28 mouse cellular contexts compared by ENCODE assay signal in genomic region chr1:97926789-97927188, GRCm38 (mm10).
DNase-seq lines count a peak whose midpoint lies in the region; ATAC-seq and TF ChIP-seq lines count a peak whose summit lies in the region.
"Had no signal": no experiment of that assay in that cellular context is flagged by ENCODE, and none has a peak within 500 bp of the region (broad histone marks: within the 10 kb centered on the region; RNA-seq: fewer than 3 reads in every experiment).

No protein-coding gene starts in this region.

- H3K4me2 ChIP-seq in forebrain, embryonic 15.5 days (replicated peaks), result no peak overlapping the region
- no peak overlapping the region for H3K4me2 ChIP-seq in midbrain, embryonic 11.5 days
- H3K4me2 ChIP-seq: embryonic facial prominence, embryonic 13.5 days; heart, embryonic 12.5 days; midbrain, embryonic 15.5 days; neural tube, embryonic 15.5 days had no signal

- no peak overlapping the region for H3K4me3 ChIP-seq in kidney, adult 2 months (ENCODE audit: insufficient read depth, low read depth, low read length)
- H3K4me3 ChIP-seq in forebrain, embryonic 15.5 days, result no peak overlapping the region
- no peak overlapping the region for H3K4me3 ChIP-seq in midbrain, embryonic 11.5 days (ENCODE audit: low read depth, low read length)
- H3K4me3 ChIP-seq: embryonic facial prominence, embryonic 13.5 days; heart, adult 2 months; heart, embryonic 12.5 days; midbrain, embryonic 15.5 days; neural tube, embryonic 15.5 days had no signal

- TF ChIP-seq CTCF in kidney, adult 2 months (conservative IDR thresholded peaks at IDR 0.05; ENCODE audit: insufficient read depth, insufficient read length, low read depth, low read length), result no peak

- no peak for ATAC-seq in forebrain, embryonic 15.5 days (replicated peaks)
- no peak for ATAC-seq in midbrain, embryonic 11.5 days (ENCODE audit: low FRiP score)
- ATAC-seq: activated CD4-positive, CD25-positive, alpha-beta regulatory T cell, adult 4 months; forebrain, postnatal 0 days; hindbrain, embryonic 16.5 days; midbrain, embryonic 15.5 days had no signal

- H3K27ac ChIP-seq in kidney, adult 2 months (ENCODE audit: insufficient read depth, low read depth, low read length), result peak overlapping the region; percentile 94
- no peak overlapping the region for H3K27ac ChIP-seq in forebrain, embryonic 15.5 days (replicated peaks)
- no peak overlapping the region for H3K27ac ChIP-seq in midbrain, embryonic 11.5 days (ENCODE audit: low read depth, low read length)
- H3K27ac ChIP-seq: embryonic facial prominence, embryonic 13.5 days; heart, adult 2 months; liver, embryonic 14.5 days; macrophage; midbrain, embryonic 15.5 days; neural tube, embryonic 15.5 days had no signal

- DNase-seq in kidney, adult 2 months, result peak; percentile 87
- DNase-seq in kidney, postnatal 4 days, result no peak
- DNase-seq in kidney, adult 8-10 months, result peak; percentile 65 to 76
- DNase-seq in kidney, postnatal 14 days, result peak; percentile 55
- no peak for DNase-seq in thymus, postnatal 25 days
- no peak for DNase-seq in midbrain, embryonic 11.5 days (ENCODE audit: low spot score, missing footprints)
- DNase-seq: adrenal gland, adult 2 months; adrenal gland, postnatal 36 days; cerebellum, adult 18-20 months; cerebellum, postnatal 10 days; forebrain, postnatal 0 days; heart, adult 2 months; heart, postnatal 14 days; left cerebral cortex, postnatal 4 days; lung, adult 2 months; lung, postnatal 10 days; retina, postnatal 1 day; right cerebral cortex, postnatal 14 days; thymus, postnatal 14 days had no signal

- 55% methylated on average over 7 of the region's 7 CpGs for WGBS in kidney, adult 2 months
- WGBS in forebrain, embryonic 15.5 days, result 94% methylated on average over 7 of the region's 7 CpGs
- WGBS in midbrain, embryonic 11.5 days, result 82% methylated on average over 7 of the region's 7 CpGs

- H3K9ac ChIP-seq in forebrain, embryonic 15.5 days (replicated peaks), result no peak overlapping the region
- H3K9ac ChIP-seq in midbrain, embryonic 11.5 days (ENCODE audit: low read length), result no peak overlapping the region
- H3K9ac ChIP-seq: embryonic facial prominence, embryonic 13.5 days; forebrain, postnatal 0 days; heart, embryonic 12.5 days; liver, embryonic 14.5 days; midbrain, embryonic 15.5 days; neural tube, embryonic 15.5 days had no signal

- TF ChIP-seq POLR2A in kidney, adult 2 months (IDR thresholded peaks at IDR 0.05; ENCODE audit: low read depth, low read length), result no peak

- H3K27me3 ChIP-seq in kidney, adult 2 months (replicated peaks; ENCODE audit: control insufficient read depth, insufficient read depth, low read length), result no peaks in the 10 kb centered on the region
- no peaks in the 10 kb centered on the region for H3K27me3 ChIP-seq in forebrain, embryonic 15.5 days
- no peaks in the 10 kb centered on the region for H3K27me3 ChIP-seq in midbrain, embryonic 11.5 days (ENCODE audit: control insufficient read depth, insufficient read depth, low read length)
- H3K27me3 ChIP-seq: embryonic facial prominence, embryonic 13.5 days; heart, embryonic 12.5 days; midbrain, embryonic 15.5 days; neural tube, embryonic 15.5 days had no signal

- H3K36me3 ChIP-seq in kidney, adult 2 months (ENCODE audit: control insufficient read depth, insufficient read depth, low read length), result no peaks in the 10 kb centered on the region
- H3K36me3 ChIP-seq in forebrain, embryonic 15.5 days, result no peaks in the 10 kb centered on the region
- H3K36me3 ChIP-seq in midbrain, embryonic 11.5 days (ENCODE audit: control insufficient read depth, insufficient read depth, low read length), result no peaks in the 10 kb centered on the region
- H3K36me3 ChIP-seq: embryonic facial prominence, embryonic 13.5 days; midbrain, embryonic 15.5 days; neural tube, embryonic 15.5 days had no signal

- no peaks in the 10 kb centered on the region for H3K9me3 ChIP-seq in forebrain, embryonic 15.5 days
- H3K9me3 ChIP-seq in midbrain, embryonic 11.5 days (ENCODE audit: control insufficient read depth, low read length), result no peaks in the 10 kb centered on the region
- H3K9me3 ChIP-seq: embryonic facial prominence, embryonic 13.5 days; heart, embryonic 12.5 days; midbrain, embryonic 15.5 days; neural tube, embryonic 15.5 days had no signal

- peaks cover 8% of the 10 kb centered on the region; the same call in 1 of the 2 replicates for H3K4me1 ChIP-seq in kidney, adult 2 months (ENCODE audit: control insufficient read depth, insufficient read depth, low read length)
- H3K4me1 ChIP-seq in forebrain, embryonic 15.5 days, result peaks cover 27% of the 10 kb centered on the region
- peaks cover 7% of the 10 kb centered on the region; the same call in 1 of the 2 replicates for H3K4me1 ChIP-seq in midbrain, embryonic 11.5 days (ENCODE audit: control insufficient read depth, insufficient read depth, low read length)
- H3K4me1 ChIP-seq: embryonic facial prominence, embryonic 13.5 days had no signal

Comparison
In these comparisons a context has a peak if more than half of its experiments do, and no peak if none do; other contexts are left out.
1. DNase-seq: peak in kidney, adult 2 months (single experiment), kidney, adult 8-10 months (2 of 2) and kidney, postnatal 14 days (single experiment); none in kidney, postnatal 4 days (0 of 2), thymus, postnatal 25 days (single experiment) and midbrain, embryonic 11.5 days (single experiment).